Mouse (Mus musculus): Measurements from ENCODE around the gene Cldn7. TPM values are rescaled to one million over a fixed set of nuclear protein-coding genes. Genes with fewer than 3 reads are reported as not detected.

Gene Cldn7
- polyA plus RNA-seq, 1 experiment from 2014 or later, result 17.1 TPM

GRCm38 (mm10) chr11:69997070-69997509, 32.5 kb downstream of the Cldn7 start:
- Histone ChIP-seq H3K4me1 (ENCODE audit: control insufficient read depth, insufficient read depth, low read length) (no peaks in the 10 kb centered on the region; the same call in none of the 2 replicates), H3K27me3 (ENCODE audit: control insufficient read depth, insufficient read depth, low read length) (no peaks in the 10 kb centered on the region), H3K4me3 (ENCODE audit: low read depth, low read length) (peak overlapping the region; percentile 98), H3K36me3 (replicated peaks; ENCODE audit: control insufficient read depth, insufficient read depth, low read depth, low read length) (peaks cover 11% of the 10 kb centered on the region), H3K27ac (replicated peaks; ENCODE audit: low read depth, low read length) (peak overlapping the region; percentile 97), H3K9ac (replicated peaks; ENCODE audit: low read length) (peak overlapping the region; percentile 98), H3K4me2 (ENCODE audit: low read depth, low read length) (peak overlapping the region; percentile 50), H3K9me3 (replicated peaks; ENCODE audit: control insufficient read depth, low read length) (no peaks in the 10 kb centered on the region)
- DNase-seq (ENCODE audit: low spot score) (peak; percentile 90), ATAC-seq (replicated peaks; ENCODE audit: insufficient number of reproducible peaks, low FRiP score, low TSS enrichment, low read depth) (peak; percentile 42)
- WGBS, result under 1% methylated on average over 30 of the region's 44 CpGs

- Histone ChIP-seq H3K9me3 (replicated peaks; ENCODE audit: control insufficient read depth, low read length) (no peaks in the 10 kb centered on the region), H3K4me1 (ENCODE audit: control insufficient read depth, insufficient read depth, low read length) (no peaks in the 10 kb centered on the region; the same call in 1 of the 2 replicates), H3K4me3 (ENCODE audit: low read depth, low read length) (0 out of 2 replicates have a peak overlapping the region, but pooled peaks have one; percentile 3), H3K36me3 (replicated peaks; ENCODE audit: control insufficient read depth, insufficient read depth, low read depth, low read length) (peaks cover 11% of the 10 kb centered on the region), H3K4me2 (ENCODE audit: low read depth, low read length) (no peak overlapping the region), H3K27me3 (ENCODE audit: control insufficient read depth, insufficient read depth, low read length) (no peaks in the 10 kb centered on the region), H3K9ac (replicated peaks; ENCODE audit: low read length) (no peak overlapping the region), H3K27ac (replicated peaks; ENCODE audit: low read depth, low read length) (no peak overlapping the region)
- no peak for ATAC-seq (replicated peaks; ENCODE audit: insufficient number of reproducible peaks, low FRiP score, low TSS enrichment, low read depth)
- WGBS, result 92% methylated on average over 27 of the region's 27 CpGs
- no peak for DNase-seq (ENCODE audit: low spot score)
Measured at GRCm38 (mm10) chr11:69998567-69999491, 34.2 kb downstream of the Cldn7 start.

- 88% methylated on average over 8 of the region's 8 CpGs for WGBS
- no peak overlapping the region for H3K27ac ChIP-seq (replicated peaks; ENCODE audit: low read depth, low read length)
- H3K9me3 ChIP-seq (replicated peaks; ENCODE audit: control insufficient read depth, low read length), result no peaks in the 10 kb centered on the region
- no peak overlapping the region for H3K9ac ChIP-seq (replicated peaks; ENCODE audit: low read length)
- no peaks in the 10 kb centered on the region for H3K27me3 ChIP-seq (ENCODE audit: control insufficient read depth, insufficient read depth, low read length)
- H3K4me3 ChIP-seq (ENCODE audit: low read depth, low read length), result no peak overlapping the region
- DNase-seq (ENCODE audit: low spot score) (no peak), ATAC-seq (replicated peaks; ENCODE audit: insufficient number of reproducible peaks, low FRiP score, low TSS enrichment, low read depth) (no peak)
- H3K4me2 ChIP-seq (ENCODE audit: low read depth, low read length), result no peak overlapping the region
- H3K4me1 ChIP-seq (ENCODE audit: control insufficient read depth, insufficient read depth, low read length), result no peaks in the 10 kb centered on the region; the same call in 1 of the 2 replicates
- peaks cover 11% of the 10 kb centered on the region for H3K36me3 ChIP-seq (replicated peaks; ENCODE audit: control insufficient read depth, insufficient read depth, low read depth, low read length)
Measured at GRCm38 (mm10) chr11:69999666-70000065, 35.1 kb downstream of the Cldn7 start.

- Histone ChIP-seq H3K4me3 (ENCODE audit: low read depth, low read length) (peak within 1 kb of the TSS; percentile 85), H3K9ac (replicated peaks; ENCODE audit: low read length) (peak within 1 kb of the TSS; percentile 83), H3K36me3 (replicated peaks; ENCODE audit: control insufficient read depth, insufficient read depth, low read depth, low read length) (peaks cover 11% of the 10 kb centered on the region), H3K27me3 (ENCODE audit: control insufficient read depth, insufficient read depth, low read length) (no peaks in the 10 kb centered on the region), H3K27ac (replicated peaks; ENCODE audit: low read depth, low read length) (peak within 1 kb of the TSS; percentile 94), H3K9me3 (replicated peaks; ENCODE audit: control insufficient read depth, low read length) (no peaks in the 10 kb centered on the region), H3K4me2 (ENCODE audit: low read depth, low read length) (peak within 1 kb of the TSS; percentile 47), H3K4me1 (ENCODE audit: control insufficient read depth, insufficient read depth, low read length) (no peaks in the 10 kb centered on the region; the same call in 1 of the 2 replicates)
- WGBS, result under 1% methylated on average over 47 of the region's 48 CpGs
- peak; percentile 97 for DNase-seq (ENCODE audit: low spot score)
- peak; percentile 45; the same call in 1 of the 2 replicates for ATAC-seq (replicated peaks; ENCODE audit: insufficient number of reproducible peaks, low FRiP score, low TSS enrichment, low read depth)
Measured at GRCm38 (mm10) chr11:70000396-70000898, 35.9 kb downstream of the Cldn7 start, which contains the start of gene Dvl2. Dvl2 (plus strand) TSS chr11:70000595.

GRCm38 (mm10) chr11:70001159-70001558, 36.6 kb downstream of the Cldn7 start:
- ATAC-seq (replicated peaks; ENCODE audit: insufficient number of reproducible peaks, low FRiP score, low TSS enrichment, low read depth) (no peak), DNase-seq (ENCODE audit: low spot score) (no peak)
- peak overlapping the region; percentile 83 for H3K9ac ChIP-seq (replicated peaks; ENCODE audit: low read length)
- H3K4me2 ChIP-seq (ENCODE audit: low read depth, low read length), result peak overlapping the region; percentile 47
- no peaks in the 10 kb centered on the region for H3K9me3 ChIP-seq (replicated peaks; ENCODE audit: control insufficient read depth, low read length)
- peak overlapping the region; percentile 94; the same call in 1 of the 2 replicates for H3K27ac ChIP-seq (replicated peaks; ENCODE audit: low read depth, low read length)
- H3K4me3 ChIP-seq (ENCODE audit: low read depth, low read length), result peak overlapping the region; percentile 85
- H3K36me3 ChIP-seq (replicated peaks; ENCODE audit: control insufficient read depth, insufficient read depth, low read depth, low read length), result peaks cover 14% of the 10 kb centered on the region
- 14% methylated on average over 8 of the region's 8 CpGs for WGBS
- H3K27me3 ChIP-seq (ENCODE audit: control insufficient read depth, insufficient read depth, low read length), result no peaks in the 10 kb centered on the region
- no peaks in the 10 kb centered on the region; the same call in 1 of the 2 replicates for H3K4me1 ChIP-seq (ENCODE audit: control insufficient read depth, insufficient read depth, low read length)

- Histone ChIP-seq H3K4me2 (ENCODE audit: low read depth, low read length) (peak overlapping the region; percentile 47), H3K4me3 (ENCODE audit: low read depth, low read length) (peak overlapping the region; percentile 85), H3K27me3 (ENCODE audit: control insufficient read depth, insufficient read depth, low read length) (no peaks in the 10 kb centered on the region), H3K36me3 (replicated peaks; ENCODE audit: control insufficient read depth, insufficient read depth, low read depth, low read length) (peaks cover 20% of the 10 kb centered on the region), H3K4me1 (ENCODE audit: control insufficient read depth, insufficient read depth, low read length) (no peaks in the 10 kb centered on the region; the same call in 1 of the 2 replicates), H3K9ac (replicated peaks; ENCODE audit: low read length) (no peak overlapping the region), H3K27ac (replicated peaks; ENCODE audit: low read depth, low read length) (no peak overlapping the region), H3K9me3 (replicated peaks; ENCODE audit: control insufficient read depth, low read length) (no peaks in the 10 kb centered on the region)
- ATAC-seq (replicated peaks; ENCODE audit: insufficient number of reproducible peaks, low FRiP score, low TSS enrichment, low read depth), result no peak
- DNase-seq (ENCODE audit: low spot score), result peak; percentile 52
Measured at GRCm38 (mm10) chr11:70001865-70002264, 37.3 kb downstream of the Cldn7 start.

GRCm38 (mm10) chr11:70002471-70002870, 37.9 kb downstream of the Cldn7 start:
- DNase-seq (ENCODE audit: low spot score) (no peak), ATAC-seq (replicated peaks; ENCODE audit: insufficient number of reproducible peaks, low FRiP score, low TSS enrichment, low read depth) (no peak)
- Histone ChIP-seq H3K9ac (replicated peaks; ENCODE audit: low read length) (no peak overlapping the region), H3K27me3 (ENCODE audit: control insufficient read depth, insufficient read depth, low read length) (no peaks in the 10 kb centered on the region), H3K4me1 (ENCODE audit: control insufficient read depth, insufficient read depth, low read length) (no peaks in the 10 kb centered on the region; the same call in 1 of the 2 replicates), H3K27ac (replicated peaks; ENCODE audit: low read depth, low read length) (no peak overlapping the region), H3K9me3 (replicated peaks; ENCODE audit: control insufficient read depth, low read length) (no peaks in the 10 kb centered on the region), H3K4me2 (ENCODE audit: low read depth, low read length) (peak overlapping the region; percentile 47), H3K4me3 (ENCODE audit: low read depth, low read length) (no peak overlapping the region; the same call in 1 of the 2 replicates), H3K36me3 (replicated peaks; ENCODE audit: control insufficient read depth, insufficient read depth, low read depth, low read length) (peaks cover 20% of the 10 kb centered on the region)
- WGBS, result 83% methylated on average over 2 of the region's 2 CpGs
